Mouse (Mus musculus) brain, adult 2 months (tissue): Measurements from ENCODE around the gene Nutm1.

Source experiments
- DNase-seq: peaks from one replicate; pipeline ENCODE4 v3.0.0; 2011; ENCODE audit warnings: low read depth, low spot score

Gene Nutm1

GRCm38 (mm10) chr2:112261748-112262653 is 2.9 kb upstream of the Nutm1 start, which contains the start of gene Nop10:
Nop10 (plus strand) TSS chr2:112261926.
- DNase-seq = peak; percentile 97

- no peak for DNase-seq
Measured at GRCm38 (mm10) chr2:112254675-112255515, 4.2 kb downstream of the Nutm1 start.

GRCm38 (mm10) chr2:112249780-112250453 is 9.2 kb downstream of the Nutm1 start:
- peak; percentile 88 for DNase-seq

DNA sequence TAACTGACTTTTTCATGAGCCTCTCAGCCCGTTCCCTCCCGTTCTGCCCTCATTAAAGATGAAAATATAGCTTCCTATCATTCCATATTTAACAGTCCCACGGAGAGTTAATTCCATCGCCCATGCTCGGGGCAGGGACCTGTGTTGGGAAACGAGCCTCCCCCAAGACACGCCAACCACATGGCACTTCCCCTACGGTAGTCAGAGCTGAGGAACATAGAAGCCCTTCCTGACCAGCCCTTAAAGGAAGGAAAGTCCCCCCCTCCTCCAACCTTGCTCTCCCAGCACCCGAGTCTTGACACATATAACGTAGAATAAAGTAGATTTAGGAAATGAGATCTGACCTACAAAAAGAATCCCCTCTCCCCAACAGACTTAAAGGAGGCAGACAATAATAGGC is 11.8 kb downstream of the Nutm1 start:
- DNase-seq = no peak

GRCm38 (mm10) chr2:112246193-112246592 is 12.9 kb downstream of the Nutm1 start:
- no peak for DNase-seq

GRCm38 (mm10) chr2:112245307-112245706 is 13.8 kb downstream of the Nutm1 start:
- DNase-seq = no peak

- DNase-seq = no peak
Measured at GRCm38 (mm10) chr2:112241787-112242186, 17.3 kb downstream of the Nutm1 start.

- peak; percentile 66 for DNase-seq
Measured at GRCm38 (mm10) chr2:112239935-112240721, 19.0 kb downstream of the Nutm1 start.

DNA sequence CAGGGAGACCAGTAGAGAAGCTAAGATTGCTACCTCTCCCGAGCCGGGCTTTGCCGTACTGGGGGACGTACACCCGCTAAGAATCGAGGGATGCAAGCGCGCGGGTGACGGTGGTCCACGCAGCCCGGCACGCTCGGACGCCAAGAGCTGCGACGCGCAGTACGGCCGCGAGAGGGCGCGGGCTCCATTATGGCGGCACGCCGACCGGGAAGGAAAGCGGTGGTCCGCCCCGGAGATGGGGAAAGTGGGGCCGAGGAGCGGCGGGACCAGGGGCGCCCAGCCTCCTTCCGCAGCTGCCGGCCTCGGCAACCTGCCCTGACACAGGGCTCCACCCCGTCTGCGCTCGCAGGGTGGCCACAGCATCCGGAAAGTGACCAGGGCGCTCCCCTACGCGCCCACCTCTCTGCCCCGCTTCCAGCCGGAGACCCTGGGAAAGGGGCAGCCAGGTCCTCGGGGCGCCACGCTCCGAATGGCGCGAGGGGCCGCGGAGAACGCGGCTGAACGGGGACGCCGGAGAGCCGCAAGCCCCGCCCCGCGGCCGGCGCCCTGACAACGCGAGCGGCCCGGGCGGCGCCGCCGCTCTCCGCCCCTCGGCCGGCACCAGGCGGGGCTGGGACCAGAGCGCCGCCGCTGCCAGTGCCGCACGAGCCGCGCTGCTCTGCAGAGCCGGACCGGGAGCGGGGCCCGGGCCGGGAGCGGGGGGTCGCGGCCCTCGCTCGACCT is 19.7 kb downstream of the Nutm1 start, which contains the start of gene Lpcat4:
Lpcat4 (plus strand) TSS at position 257 of the 723 bp plus-strand sequence.
- peak; percentile 92 for DNase-seq

- no peak for DNase-seq
Measured at GRCm38 (mm10) chr2:112238006-112238405, 21.1 kb downstream of the Nutm1 start.

DNA sequence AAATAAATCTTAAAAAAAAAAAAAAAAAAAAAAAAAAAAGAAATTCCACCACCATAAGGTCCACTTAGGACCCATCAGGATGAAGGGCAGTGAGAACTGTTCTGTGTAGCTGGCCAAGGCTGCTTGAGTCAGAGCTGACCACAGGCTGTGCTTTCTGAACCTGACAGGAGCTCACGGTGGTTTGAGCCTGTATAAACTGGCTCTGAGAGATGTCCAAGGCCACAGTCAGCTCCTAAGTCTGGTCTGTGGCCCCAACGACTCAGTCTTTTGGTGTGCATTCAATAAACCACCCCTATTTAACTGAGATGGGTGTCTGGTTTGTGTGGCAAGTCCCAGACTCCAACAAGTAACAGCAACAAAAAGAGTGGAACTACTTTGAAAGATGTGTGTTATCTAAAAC is 22.5 kb downstream of the Nutm1 start:
- DNase-seq = no peak

GRCm38 (mm10) chr2:112232623-112233022 is 26.5 kb downstream of the Nutm1 start:
- no peak for DNase-seq

- DNase-seq = peak; percentile 83
Measured at GRCm38 (mm10) chr2:112224356-112224755, 34.7 kb downstream of the Nutm1 start.

DNA sequence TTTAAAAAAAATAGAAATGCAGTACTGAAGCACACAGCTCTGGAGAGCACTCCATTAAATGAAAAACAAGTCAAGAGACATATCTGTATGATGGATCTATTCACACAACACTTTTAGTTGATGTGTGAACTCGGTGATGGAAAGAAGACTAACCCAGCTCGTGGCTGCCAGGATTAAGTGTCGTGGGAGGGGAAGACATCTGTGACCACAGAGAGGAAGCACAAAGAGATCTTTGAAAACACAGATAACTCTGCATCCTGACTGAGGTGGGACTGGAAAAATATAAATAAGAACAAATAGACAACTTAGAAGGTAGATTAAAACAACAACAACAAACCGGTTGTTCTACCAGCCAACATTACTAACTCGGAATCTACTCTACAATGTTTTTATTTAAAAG is 36.5 kb downstream of the Nutm1 start:
- DNase-seq = peak; percentile 63

GRCm38 (mm10) chr2:112220880-112221279 is 38.2 kb downstream of the Nutm1 start:
- DNase-seq = no peak

GRCm38 (mm10) chr2:112217614-112218013 is 41.5 kb downstream of the Nutm1 start:
- DNase-seq = no peak

GRCm38 (mm10) chr2:112215977-112216376 is 43.1 kb downstream of the Nutm1 start:
- peak; percentile 59 for DNase-seq

DNA sequence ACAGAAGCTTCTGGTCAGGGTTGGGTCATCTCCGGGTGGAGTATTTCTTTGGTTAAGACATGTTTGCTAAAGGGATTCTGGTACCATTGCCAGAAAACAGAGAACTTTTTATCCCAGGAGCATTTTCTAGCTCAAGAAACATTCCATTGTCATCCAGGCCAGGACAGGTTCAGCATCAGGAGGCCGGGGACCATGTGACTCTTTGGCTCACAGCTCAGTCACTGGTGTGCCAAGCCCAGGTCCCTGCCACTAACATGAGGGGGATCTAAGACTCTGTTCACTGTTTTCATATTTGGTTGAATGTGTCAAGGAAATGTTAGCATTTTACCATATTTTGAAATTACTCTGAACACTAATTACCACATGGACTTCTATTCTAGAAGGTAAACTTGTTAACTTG is 48.4 kb downstream of the Nutm1 start:
- no peak for DNase-seq

GRCm38 (mm10) chr2:112210142-112210541 is 48.9 kb downstream of the Nutm1 start:
- peak; percentile 82 for DNase-seq

GRCm38 (mm10) chr2:112203056-112203455 is 56.0 kb downstream of the Nutm1 start:
- no peak for DNase-seq
